Mouse (Mus musculus) liver, embryonic 16.5 days (tissue): ENCODE results near the gene Krt31. TPM values are rescaled to one million over a fixed set of nuclear protein-coding genes. Genes with fewer than 3 reads are reported as not detected.

ENCODE experiments used
- ATAC-seq: fragments of 200-750 bp; cut with Nextera tagmentation; 2 replicates; pipeline ENCODE4 v1.8.0; 2017; ENCODE audit warnings: low read depth, mild to moderate bottlenecking, moderate number of reproducible peaks, moderate library complexity
- H3K27ac ChIP-seq: fragments of 300-500 bp; sonication (generic); 2 replicates; pipeline ENCODE4 v1.5.1; 2014; ENCODE audit warnings: mild to moderate bottlenecking, low read length
- H3K27me3 ChIP-seq: fragments of 300-500 bp; sonication (generic); 2 replicates; pipeline ENCODE4 v1.6.1; 2014; ENCODE audit warnings: low read depth, low read length, mixed read lengths; ENCODE audit not compliant: control insufficient read depth, insufficient read depth
- H3K36me3 ChIP-seq: fragments of 300-500 bp; sonication (generic); 2 replicates; pipeline ENCODE4 v1.6.1; 2014; ENCODE audit warnings: mild to moderate bottlenecking; ENCODE audit not compliant: control insufficient read depth, insufficient read depth
- H3K4me1 ChIP-seq: fragments of 300-500 bp; sonication (generic); 2 replicates; pipeline ENCODE4 v1.6.1; 2014; ENCODE audit warnings: low read depth, low read length, mixed read lengths; ENCODE audit not compliant: control insufficient read depth
- H3K4me2 ChIP-seq: fragments of 300-500 bp; sonication (generic); 2 replicates; pipeline ENCODE4 v1.6.1; 2014; ENCODE audit warnings: low read depth, low read length, mixed read lengths
- H3K4me3 ChIP-seq: fragments of 300-500 bp; sonication (generic); 2 replicates; pipeline ENCODE4 v1.5.1; 2014; ENCODE audit warnings: low read depth, mild to moderate bottlenecking, low read length
- H3K9ac ChIP-seq: fragments of 300-500 bp; sonication (generic); 2 replicates; pipeline ENCODE4 v1.6.1; 2014; ENCODE audit warnings: low read depth, low read length
- H3K9me3 ChIP-seq: fragments of 300-500 bp; sonication (generic); replicated peaks from 2 replicates; pipeline ENCODE4 v1.6.1; 2016; ENCODE audit warnings: low read length; ENCODE audit not compliant: control insufficient read depth
- WGBS: fragments of 180-500 bp; shearing (Covaris S2); extraction: QIAGEN DNeasy Blood & Tissue Kit; methylation state at CpG from one replicate; pipeline ENCODE4 v1.1.7; 2014; ENCODE audit not compliant: insufficient replicate concordance; 5-methylcytosine and 5-hydroxymethylcytosine counted together
- polyA plus RNA-seq: library from polyadenylated mRNA; unstranded; fragments of >200 nt; fragmentation: Nextera tagmentation; extraction: Ambion mirVana; gene quantifications from 2 replicates; pipeline ENCODE4 v1.2.1, GENCODE M21; 2015

Krt31 gene
- polyA plus RNA-seq, 1 experiment from 2014 or later = not detected

GRCm38 (mm10) chr11:100058875-100059274 lies 8.5 kb upstream of the Krt31 start:
- H3K36me3 ChIP-seq = no peaks in the 10 kb centered on the region
- H3K4me3 ChIP-seq = no peak overlapping the region
- ATAC-seq = no peak
- WGBS = 63% methylated on average over 8 of the region's 8 CpGs
- no peaks in the 10 kb centered on the region for H3K9me3 ChIP-seq
- no peak overlapping the region for H3K27ac ChIP-seq
- no peaks in the 10 kb centered on the region for H3K4me1 ChIP-seq
- no peaks in the 10 kb centered on the region for H3K27me3 ChIP-seq
- H3K9ac ChIP-seq = no peak overlapping the region
- H3K4me2 ChIP-seq = no peak overlapping the region

DNA sequence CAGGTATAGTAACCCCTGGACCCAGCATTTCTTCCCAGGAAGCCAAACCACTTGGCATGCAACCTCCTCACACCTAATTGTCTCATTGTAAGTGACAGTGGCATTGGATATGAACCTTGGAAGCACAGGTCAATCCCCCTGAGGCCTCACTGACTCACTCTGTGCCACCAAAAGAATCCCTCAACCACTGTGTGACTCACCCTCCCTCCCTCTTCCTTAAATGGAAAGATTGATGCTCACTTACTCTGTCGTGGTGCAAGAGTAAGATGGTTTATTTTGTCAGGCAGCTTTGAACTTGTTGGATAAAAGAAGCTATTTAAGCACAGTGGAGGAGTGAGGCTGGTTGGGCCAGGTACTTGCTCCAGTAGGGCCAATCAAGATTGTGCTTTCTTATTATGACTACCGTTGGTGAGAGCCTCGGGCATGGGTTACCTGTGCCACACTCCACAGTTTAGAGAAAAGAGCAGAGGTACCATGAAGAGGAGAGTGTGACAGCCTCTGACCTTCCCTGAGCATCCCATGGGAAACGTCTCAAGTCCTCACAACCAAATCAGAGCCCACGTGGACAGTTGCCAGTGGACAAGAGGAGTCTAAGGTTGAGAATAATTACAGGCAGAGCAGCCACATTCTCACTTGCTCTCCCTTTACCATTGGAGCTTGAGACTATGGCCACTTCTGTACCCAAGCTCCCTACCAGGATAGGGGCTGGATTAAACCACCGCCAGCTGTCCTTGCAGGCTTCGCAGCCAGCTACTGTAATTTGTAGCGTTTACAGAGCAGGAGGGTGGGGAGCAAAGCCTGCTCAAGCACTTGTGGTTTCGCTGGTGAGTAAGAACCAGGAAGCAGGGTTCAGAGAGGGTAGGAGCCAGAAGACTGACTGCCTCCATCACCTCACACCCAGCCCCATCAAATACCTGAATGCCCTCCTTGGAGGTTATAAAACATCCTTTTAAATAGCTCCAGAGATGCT lies 5.6 kb upstream of the Krt31 start:
- WGBS = 42% methylated on average over 9 of the region's 9 CpGs
- no peaks in the 10 kb centered on the region for H3K27me3 ChIP-seq
- no peak overlapping the region for H3K4me2 ChIP-seq
- no peak overlapping the region for H3K9ac ChIP-seq
- H3K36me3 ChIP-seq = no peaks in the 10 kb centered on the region
- no peak overlapping the region for H3K4me3 ChIP-seq
- no peak for ATAC-seq
- H3K4me1 ChIP-seq = no peaks in the 10 kb centered on the region
- no peaks in the 10 kb centered on the region for H3K9me3 ChIP-seq
- no peak overlapping the region for H3K27ac ChIP-seq

DNA sequence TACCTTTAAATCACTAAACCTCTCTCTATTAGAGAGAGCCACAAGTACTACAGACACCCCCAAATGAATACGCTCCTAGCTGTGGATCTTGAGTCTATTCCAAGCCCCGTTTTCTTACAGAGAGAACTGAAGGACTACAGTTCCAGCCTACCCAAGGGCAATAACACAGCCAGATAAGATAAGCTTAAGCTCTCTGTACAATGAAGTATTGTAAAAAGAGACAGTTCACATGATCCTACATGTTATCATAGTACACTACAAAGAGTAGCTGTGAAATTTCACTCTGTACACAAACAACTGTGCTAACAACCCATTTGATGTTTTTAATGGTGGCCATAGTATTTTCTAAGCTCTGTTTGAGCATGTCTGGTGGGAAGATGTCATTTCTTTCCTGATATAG lies 3.2 kb downstream of the Krt31 start:
- Histone ChIP-seq H3K4me2 (no peak overlapping the region), H3K36me3 (no peaks in the 10 kb centered on the region), H3K27me3 (no peaks in the 10 kb centered on the region), H3K4me1 (no peaks in the 10 kb centered on the region), H3K9me3 (no peaks in the 10 kb centered on the region), H3K9ac (no peak overlapping the region), H3K27ac (no peak overlapping the region), H3K4me3 (no peak overlapping the region)
- ATAC-seq = no peak
- 67% methylated on average over 2 of the region's 2 CpGs for WGBS

GRCm38 (mm10) chr11:100046303-100046866 lies 4.0 kb downstream of the Krt31 start:
- no peaks in the 10 kb centered on the region for H3K9me3 ChIP-seq
- WGBS = 59% methylated on average over 6 of the region's 6 CpGs
- ATAC-seq = no peak
- H3K9ac ChIP-seq = no peak overlapping the region
- no peak overlapping the region for H3K4me3 ChIP-seq
- H3K27me3 ChIP-seq = no peaks in the 10 kb centered on the region
- no peak overlapping the region for H3K27ac ChIP-seq
- H3K4me2 ChIP-seq = no peak overlapping the region
- no peaks in the 10 kb centered on the region for H3K36me3 ChIP-seq
- no peaks in the 10 kb centered on the region for H3K4me1 ChIP-seq

GRCm38 (mm10) chr11:100041454-100041853 lies 8.9 kb downstream of the Krt31 start, which contains the start of gene Krt34:
Krt34 (minus strand) TSS chr11:100041554.
- ATAC-seq = no peak

DNA sequence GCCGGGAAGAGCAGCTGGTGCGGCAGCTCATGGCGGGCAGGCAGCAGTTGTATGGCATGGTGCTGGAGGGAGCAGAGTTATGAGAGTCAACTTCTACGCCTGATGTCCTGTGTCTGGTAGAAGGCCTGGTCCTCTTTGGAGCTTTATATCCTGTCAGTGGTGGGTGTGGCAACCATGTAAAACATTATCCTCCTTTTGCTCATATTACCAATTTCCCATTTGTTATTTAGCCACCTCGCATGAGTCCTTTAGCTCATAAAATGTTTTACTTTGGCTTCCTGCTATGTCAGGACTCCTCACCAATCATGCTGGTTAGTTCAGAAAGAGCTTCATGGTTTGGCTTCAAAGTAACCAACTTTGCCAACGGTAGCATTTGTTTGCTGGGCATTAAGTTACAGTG lies 20.6 kb downstream of the Krt31 start, which contains the start of gene Krt33b:
Gene Krt33b, minus strand, starts transcription at position 101 of the 400 bp plus-strand sequence.
- Histone ChIP-seq H3K9me3 (no peaks in the 10 kb centered on the region), H3K4me3 (no peak within 1 kb of the TSS), H3K27ac (no peak within 1 kb of the TSS), H3K27me3 (no peaks in the 10 kb centered on the region), H3K36me3 (no peaks in the 10 kb centered on the region), H3K4me2 (no peak within 1 kb of the TSS), H3K4me1 (no peaks in the 10 kb centered on the region), H3K9ac (no peak within 1 kb of the TSS)
- 54% methylated on average over 6 of the region's 6 CpGs for WGBS
- ATAC-seq = no peak

More at GRCm38 (mm10) chr11:100041454-100041853, 8.9 kb downstream of the Krt31 start, which contains the start of gene Krt34:
- Histone ChIP-seq H3K4me2 (no peak within 1 kb of the TSS), H3K36me3 (no peaks in the 10 kb centered on the region), H3K4me3 (no peak within 1 kb of the TSS), H3K27ac (no peak within 1 kb of the TSS), H3K27me3 (no peaks in the 10 kb centered on the region), H3K9me3 (no peaks in the 10 kb centered on the region), H3K4me1 (no peaks in the 10 kb centered on the region), H3K9ac (no peak within 1 kb of the TSS)
- 69% methylated on average over 6 of the region's 6 CpGs for WGBS

DNA sequence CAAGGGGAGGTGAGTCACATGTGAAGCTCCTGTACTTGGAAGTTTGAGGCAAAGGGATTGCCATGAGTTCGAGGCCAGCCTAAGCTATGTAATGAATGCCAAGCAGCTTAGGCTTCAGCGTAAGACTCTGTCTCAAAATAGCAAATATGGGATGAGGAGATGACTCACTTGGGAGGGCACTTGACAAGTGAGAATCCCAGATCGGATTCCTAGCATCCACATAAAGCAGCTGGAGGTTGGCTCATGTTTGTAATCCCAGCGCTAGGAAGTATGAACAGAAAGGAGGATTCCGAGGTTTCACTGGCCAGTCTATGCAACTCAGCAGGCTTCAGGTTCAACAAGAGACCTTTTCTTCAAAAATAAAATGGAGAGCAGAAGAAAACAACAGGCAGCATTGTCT lies 28.9 kb downstream of the Krt31 start:
- ATAC-seq = no peak
- H3K9ac ChIP-seq = no peak overlapping the region
- H3K27me3 ChIP-seq = no peaks in the 10 kb centered on the region
- H3K4me2 ChIP-seq = no peak overlapping the region
- no peak overlapping the region for H3K27ac ChIP-seq
- H3K36me3 ChIP-seq = no peaks in the 10 kb centered on the region
- no peak overlapping the region for H3K4me3 ChIP-seq
- H3K4me1 ChIP-seq = no peaks in the 10 kb centered on the region
- WGBS = 57% methylated on average over 5 of the region's 5 CpGs
- no peaks in the 10 kb centered on the region for H3K9me3 ChIP-seq

- WGBS = 66% methylated on average over 1 of the region's 1 CpGs
- Histone ChIP-seq H3K27me3 (no peaks in the 10 kb centered on the region), H3K4me1 (no peaks in the 10 kb centered on the region), H3K4me2 (no peak overlapping the region), H3K4me3 (no peak overlapping the region), H3K9me3 (no peaks in the 10 kb centered on the region), H3K36me3 (no peaks in the 10 kb centered on the region), H3K9ac (no peak overlapping the region), H3K27ac (no peak overlapping the region)
- ATAC-seq = no peak
Observed at GRCm38 (mm10) chr11:100019466-100019865, 30.9 kb downstream of the Krt31 start.

DNA sequence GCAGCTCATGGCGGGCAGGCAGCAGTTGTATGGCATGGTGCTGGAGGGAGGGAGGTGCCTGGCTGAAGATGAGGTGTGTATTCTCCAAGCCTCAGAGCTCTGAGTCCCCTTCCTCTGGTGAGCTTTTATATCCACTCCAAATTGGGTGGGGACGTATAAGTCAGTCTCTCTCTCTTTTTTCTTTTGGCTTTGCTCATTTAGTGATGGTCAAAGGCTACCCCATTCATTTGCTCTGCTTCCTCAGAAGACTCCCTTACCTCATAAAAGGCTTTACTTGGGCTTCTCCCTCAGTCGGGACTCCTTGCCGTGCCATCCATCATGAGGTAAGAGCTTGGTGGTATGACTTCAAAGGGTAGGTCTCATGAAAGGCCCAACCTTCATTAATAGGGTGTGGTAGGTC lies 34.2 kb downstream of the Krt31 start, which contains the start of gene Krt33a:
Gene Krt33a, minus strand, starts transcription at position 101 of the 400 bp plus-strand sequence.
- WGBS = 61% methylated on average over 4 of the region's 4 CpGs
- Histone ChIP-seq H3K9ac (no peak within 1 kb of the TSS), H3K4me1 (no peaks in the 10 kb centered on the region), H3K4me3 (no peak within 1 kb of the TSS), H3K9me3 (no peaks in the 10 kb centered on the region), H3K4me2 (no peak within 1 kb of the TSS), H3K36me3 (no peaks in the 10 kb centered on the region), H3K27ac (no peak within 1 kb of the TSS), H3K27me3 (no peaks in the 10 kb centered on the region)
- no peak for ATAC-seq
